Mouse (Mus musculus) megakaryocyte progenitor cell, adult 5-6 weeks (primary cell): ENCODE results near the gene Gramd1b. TPM values are rescaled to one million over a fixed set of nuclear protein-coding genes. Genes with fewer than 3 reads are reported as not detected.
A peak's percentile ranks its signal among the peaks of the same experiment; 100 is the strongest.

Experiments
- ATAC-seq: replicated peaks from 2 replicates; pipeline ENCODE4 v1.8.0; 2016; ENCODE audit warnings: mild to moderate bottlenecking, moderate TSS enrichment, inconsistent platforms; ENCODE audit not compliant: poor library complexity
- total RNA-seq, 2 experiments: library from RNA; stranded (forward) in 1 of 2; stranded (reverse) in 1 of 2; fragments of 157-497, 149-512 nt in 1 of 2; fragments of 200-1000 nt in 1 of 2; gene quantifications; 2 replicates each; pipeline versions ENCODE4 v1.2.3 to v1.2.4; 2015 to 2017

Gramd1b gene
- total RNA-seq, 2 experiments from 2014 or later = 15.1 to 15.5 TPM

- no peak for ATAC-seq
Observed at GRCm38 (mm10) chr9:40403750-40404149, 127.4 kb downstream of the Gramd1b start.

GRCm38 (mm10) chr9:40401818-40402217 is 129.4 kb downstream of the Gramd1b start:
- ATAC-seq = no peak

DNA sequence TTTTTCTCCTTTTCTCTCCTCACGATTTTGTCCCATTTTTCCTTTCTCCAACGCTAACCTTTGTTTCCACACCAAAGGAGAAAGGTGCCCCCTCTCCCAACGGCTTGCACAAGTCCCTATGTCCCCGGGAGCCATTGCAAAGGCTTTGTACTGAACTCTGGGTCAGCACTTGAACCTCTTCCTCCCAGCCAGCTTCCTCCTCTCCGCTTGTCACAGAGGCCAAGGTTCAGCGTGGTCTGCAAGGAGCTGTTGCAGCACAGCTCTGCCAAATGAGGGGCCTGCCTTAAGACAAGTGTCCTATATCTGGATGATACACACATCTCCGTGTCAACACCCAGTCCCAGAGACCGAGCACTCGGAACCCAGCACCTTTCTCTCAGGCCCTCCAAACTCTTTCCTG is 130.3 kb downstream of the Gramd1b start:
- ATAC-seq = no peak

- no peak for ATAC-seq
Observed at GRCm38 (mm10) chr9:40400171-40400570, 131.0 kb downstream of the Gramd1b start.

DNA sequence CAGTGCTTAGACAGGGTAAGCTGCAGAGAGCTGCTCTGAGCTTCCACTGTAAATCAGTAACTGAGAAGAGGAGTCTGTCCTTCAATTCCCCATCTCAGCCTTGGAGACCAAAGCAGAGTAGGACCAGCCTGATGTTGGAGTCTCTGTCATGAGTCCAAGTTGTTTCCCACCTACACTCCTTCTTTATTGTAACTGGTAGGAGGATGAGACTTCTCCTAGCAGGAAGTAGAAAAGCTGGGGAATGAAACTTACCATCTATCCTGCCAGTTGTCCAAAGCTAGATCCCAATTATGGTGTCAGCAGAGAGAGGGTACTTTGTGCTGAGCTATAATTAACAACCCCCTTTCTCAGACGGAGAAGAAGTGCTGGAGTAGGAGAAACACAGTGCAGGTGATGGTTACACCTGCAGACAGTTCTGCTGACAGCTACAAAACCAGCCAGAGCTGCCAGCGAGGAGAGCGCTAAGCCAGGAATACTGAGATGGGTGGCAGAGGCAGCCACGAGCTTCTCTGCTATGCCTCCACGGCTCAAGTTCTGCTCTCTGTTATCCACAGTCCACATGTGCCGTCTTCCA is 131.7 kb downstream of the Gramd1b start:
- no peak for ATAC-seq

GRCm38 (mm10) chr9:40397471-40398245 is 133.5 kb downstream of the Gramd1b start:
- ATAC-seq = no peak

- ATAC-seq = peak; percentile 91
Observed at GRCm38 (mm10) chr9:40397036-40397435, 134.1 kb downstream of the Gramd1b start.

GRCm38 (mm10) chr9:40396171-40396570 is 135.0 kb downstream of the Gramd1b start:
- no peak for ATAC-seq

DNA sequence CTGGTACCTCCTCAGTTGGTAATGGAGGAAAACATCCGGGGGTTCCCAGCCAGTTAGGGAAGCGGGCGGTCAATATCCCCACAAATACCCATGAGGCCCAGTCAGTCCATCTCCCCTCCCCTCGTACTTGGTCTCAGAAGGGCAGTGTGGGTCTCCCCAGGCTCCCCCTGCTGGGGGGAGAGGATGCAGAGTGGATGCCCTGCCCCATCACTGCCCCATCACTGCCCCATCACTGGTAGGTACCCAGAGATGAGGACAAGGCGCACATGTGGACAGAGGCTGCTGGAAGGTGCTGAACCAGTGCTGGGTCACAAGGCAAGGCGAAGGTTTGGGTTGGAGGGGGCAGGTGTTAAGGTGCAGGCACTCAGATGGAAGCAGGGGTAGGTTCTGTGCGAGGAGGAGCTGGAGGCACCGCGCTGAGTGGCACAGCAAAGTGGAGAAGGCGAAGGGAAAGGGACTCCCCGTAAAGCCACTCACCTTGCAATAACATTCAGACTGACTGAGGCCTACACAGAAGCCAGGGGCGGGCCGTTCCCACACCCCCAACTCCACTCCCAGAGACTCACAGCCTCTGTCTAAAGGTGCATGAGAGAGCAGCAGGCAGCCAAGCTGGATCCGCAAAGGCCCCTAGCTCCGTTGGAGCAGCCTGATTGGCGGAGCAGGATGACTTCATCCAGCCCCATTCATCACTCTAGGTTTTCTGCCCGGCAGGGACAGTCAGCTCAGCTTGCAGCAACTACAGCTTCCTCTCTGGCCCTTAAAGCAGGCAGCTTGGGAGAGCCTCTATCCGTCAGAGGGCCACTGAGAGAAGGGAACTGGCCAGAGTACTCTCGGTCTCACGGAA is 139.1 kb downstream of the Gramd1b start:
- ATAC-seq = no peak

DNA sequence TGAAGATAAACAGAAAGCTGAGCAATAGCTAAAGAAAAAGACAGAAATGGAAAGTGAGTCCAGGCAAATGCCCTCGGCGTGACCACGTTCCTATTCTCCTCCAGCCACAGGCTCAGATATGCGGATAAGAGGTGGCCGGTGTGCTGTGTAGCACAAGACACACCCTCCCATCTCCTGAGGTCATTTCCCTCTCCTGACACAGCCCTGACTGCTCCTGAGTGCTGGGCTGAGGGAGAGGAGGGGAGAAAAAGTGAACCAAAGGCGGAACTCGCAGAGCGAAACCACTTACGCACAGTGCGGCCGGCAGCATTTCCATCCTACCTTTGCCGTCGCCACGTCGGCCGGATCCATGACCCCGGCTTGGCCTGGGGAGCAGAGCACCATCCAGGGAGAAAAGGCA is 139.8 kb downstream of the Gramd1b start:
- peak; percentile 56 for ATAC-seq

DNA sequence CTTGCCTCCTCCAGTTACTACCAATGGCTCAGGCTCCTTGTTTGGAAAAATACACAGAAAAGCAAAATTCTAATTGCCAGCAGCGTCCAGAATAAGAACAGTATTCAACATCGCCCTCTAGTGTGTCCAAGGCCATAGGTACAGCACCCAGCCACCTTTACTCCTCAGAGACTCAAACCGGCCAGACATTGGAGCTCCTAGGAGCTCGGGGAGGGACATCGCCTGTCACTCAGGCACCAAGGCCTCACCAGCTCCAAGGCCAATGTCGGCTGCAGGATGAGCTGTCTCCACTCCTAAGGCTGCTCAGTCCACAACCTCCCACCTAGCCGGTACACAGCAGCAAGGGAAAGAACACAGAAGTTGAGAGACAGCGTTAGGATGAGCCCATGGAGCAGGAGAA is 140.3 kb downstream of the Gramd1b start:
- peak; percentile 75 for ATAC-seq

- ATAC-seq = no peak
Observed at GRCm38 (mm10) chr9:40390396-40390760, 140.8 kb downstream of the Gramd1b start.

- ATAC-seq = no peak
Observed at GRCm38 (mm10) chr9:40389669-40390395, 141.4 kb downstream of the Gramd1b start.

DNA sequence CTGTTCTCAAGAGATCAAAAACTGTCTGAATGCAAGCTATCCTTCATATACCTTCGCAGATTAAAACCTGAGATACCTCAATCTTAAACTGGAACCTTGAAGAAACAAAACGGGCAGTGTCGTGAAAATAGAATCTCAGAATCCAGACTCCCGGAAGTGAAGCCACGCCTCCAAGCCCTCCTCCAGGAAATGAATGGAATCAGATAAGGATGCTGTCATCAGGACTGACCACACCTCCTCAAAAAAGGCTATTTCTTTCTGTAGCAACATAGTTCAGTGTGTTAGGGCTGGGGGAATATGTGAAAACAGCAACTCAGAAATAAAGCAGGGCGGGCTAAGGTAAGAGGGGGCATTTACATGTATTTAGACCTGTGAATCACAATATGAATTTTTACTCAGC is 142.0 kb downstream of the Gramd1b start:
- 0 out of 2 replicates have a peak, but pooled peaks have one; percentile 35 for ATAC-seq

GRCm38 (mm10) chr9:40384781-40385180 is 146.4 kb downstream of the Gramd1b start:
- ATAC-seq = no peak

GRCm38 (mm10) chr9:40382508-40382907 is 148.7 kb downstream of the Gramd1b start:
- ATAC-seq = no peak

DNA sequence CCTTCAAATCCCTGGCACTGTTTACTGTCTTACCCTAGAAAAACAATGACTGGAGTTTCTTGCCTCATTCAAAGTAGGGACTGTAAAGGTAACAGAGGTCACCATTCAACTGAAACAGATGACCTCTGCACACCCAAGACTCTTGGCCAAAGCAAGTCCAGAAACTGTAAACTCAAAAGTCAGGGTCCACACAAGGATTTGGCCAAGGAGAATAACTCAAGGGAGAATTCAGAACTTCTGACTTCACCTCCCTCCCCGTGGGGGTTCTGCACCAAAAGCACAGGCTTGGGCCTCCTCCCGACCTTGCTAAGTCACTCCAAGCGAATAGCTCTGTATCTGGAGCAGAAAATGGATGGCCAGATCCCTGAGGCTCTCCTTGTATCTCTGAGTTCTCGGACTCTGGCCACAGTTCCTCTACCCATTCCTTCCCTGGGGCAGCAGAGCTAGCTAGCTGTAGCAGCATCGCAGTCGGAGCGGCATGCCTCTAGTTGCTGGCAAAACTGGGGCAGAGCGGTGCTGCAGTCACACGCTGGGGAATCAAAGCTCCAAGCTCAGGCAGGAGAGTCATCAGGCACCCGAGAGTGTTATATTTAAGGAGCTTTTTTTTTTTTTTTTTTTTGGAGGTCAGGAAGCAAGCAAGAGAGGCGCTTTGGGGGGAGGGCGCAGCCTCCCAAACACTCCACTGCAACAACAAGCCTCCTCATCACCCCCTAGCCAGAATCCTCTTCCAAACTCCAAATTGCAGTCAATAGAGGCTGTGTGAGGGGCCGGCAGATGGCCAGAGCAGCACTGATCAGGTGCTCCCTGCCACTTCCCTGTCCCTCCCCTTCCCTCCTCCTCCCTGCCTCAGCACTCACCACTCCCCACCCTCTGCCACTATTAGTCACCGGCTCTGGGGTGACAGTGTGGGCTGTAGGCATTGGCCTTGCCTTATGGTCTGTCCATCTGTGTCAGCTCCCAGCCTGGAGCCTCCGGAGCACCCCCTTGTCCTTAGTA is 149.5 kb downstream of the Gramd1b start:
- 0 out of 2 replicates have a peak, but pooled peaks have one; percentile 23 for ATAC-seq

DNA sequence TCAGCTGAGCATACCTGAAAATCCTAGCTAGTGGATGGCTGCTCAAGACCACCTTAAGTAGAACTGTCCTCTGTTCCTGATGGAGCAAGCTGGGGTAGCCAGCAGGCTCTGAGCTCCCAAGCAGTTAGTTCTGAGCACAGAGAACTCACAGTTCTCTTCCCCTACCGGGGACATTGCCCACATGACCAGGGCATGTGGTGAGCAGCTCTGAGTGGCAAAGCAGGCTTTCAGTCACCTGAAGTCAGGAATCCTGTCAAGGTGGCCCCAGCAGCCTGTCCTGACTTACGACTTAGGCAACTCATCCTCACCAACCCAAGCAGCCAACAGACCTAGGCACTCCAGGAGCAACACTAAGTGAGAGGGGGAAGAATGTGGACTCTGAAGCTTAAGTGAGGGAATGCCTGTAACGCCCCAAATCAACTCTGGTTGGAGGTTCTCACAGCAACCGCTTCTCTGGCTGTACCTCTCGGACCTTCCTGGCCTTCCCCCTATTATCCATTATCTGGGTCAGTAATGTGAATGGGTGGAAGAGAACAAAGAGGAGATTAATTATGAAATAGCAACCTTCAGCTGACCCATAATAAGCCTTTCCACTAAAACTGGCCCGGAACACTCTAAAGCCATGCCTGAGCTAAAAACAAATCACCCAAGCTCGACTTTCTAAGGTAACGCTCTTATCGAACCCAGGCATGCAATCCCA is 154.3 kb downstream of the Gramd1b start:
- no peak for ATAC-seq

- ATAC-seq = no peak
Observed at GRCm38 (mm10) chr9:40376139-40376541, 155.0 kb downstream of the Gramd1b start.
